ENCODE assay signal across 33 mouse cellular contexts in genomic region chr5:147307398-147307785, GRCm38 (mm10). TPM values are rescaled to one million over a fixed set of nuclear protein-coding genes. Genes with fewer than 3 reads are reported as not detected.
A peak's percentile ranks its signal among the peaks of the same experiment; 100 is the strongest.
DNase-seq lines count a peak whose midpoint lies in the region; ATAC-seq and TF ChIP-seq lines count a peak whose summit lies in the region.
"Had no signal": no experiment of that assay in that cellular context is flagged by ENCODE, and none has a peak within 500 bp of the region (broad histone marks: within the 10 kb centered on the region; RNA-seq: fewer than 3 reads in every experiment).

No protein-coding gene starts in this region.

- 1% methylated on average over 12 of the region's 12 CpGs for WGBS in neural tube, embryonic 15.5 days
- 2% methylated on average over 12 of the region's 12 CpGs for WGBS in embryonic facial prominence, embryonic 10.5 days
- WGBS in intestine, postnatal 0 days: 2% methylated on average over 12 of the region's 12 CpGs
- WGBS in stomach, embryonic 16.5 days: 4% methylated on average over 12 of the region's 12 CpGs

- no peak overlapping the region for H3K27ac ChIP-seq in neural tube, embryonic 15.5 days (replicated peaks)
- no peak overlapping the region for H3K27ac ChIP-seq in embryonic facial prominence, embryonic 10.5 days (replicated peaks)
- H3K27ac ChIP-seq in intestine, postnatal 0 days (ENCODE audit: low read depth, low read length): peak overlapping the region; percentile 90
- no peak overlapping the region for H3K27ac ChIP-seq in stomach, embryonic 16.5 days (ENCODE audit: low read length)
- H3K27ac ChIP-seq: embryonic facial prominence, embryonic 12.5 days; gastrocnemius, adult 2 months; hindbrain, embryonic 10.5 days; left cerebral cortex, adult 2 months; midbrain, embryonic 12.5 days had no signal

- H3K4me2 ChIP-seq in neural tube, embryonic 15.5 days: no peak overlapping the region
- peak overlapping the region; percentile 69 for H3K4me2 ChIP-seq in intestine, postnatal 0 days (replicated peaks; ENCODE audit: low read depth)
- peak overlapping the region; percentile 12; the same call in 1 of the 2 replicates for H3K4me2 ChIP-seq in stomach, embryonic 16.5 days (ENCODE audit: low read depth, low read length)
- H3K4me2 ChIP-seq: heart, embryonic 11.5 days; midbrain, embryonic 12.5 days had no signal

- H3K9ac ChIP-seq in neural tube, embryonic 15.5 days (replicated peaks): no peak overlapping the region
- peak overlapping the region; percentile 94 for H3K9ac ChIP-seq in intestine, postnatal 0 days (ENCODE audit: low read depth, low read length)
- no peak overlapping the region for H3K9ac ChIP-seq in stomach, embryonic 16.5 days (ENCODE audit: low read length)
- H3K9ac ChIP-seq: embryonic facial prominence, embryonic 12.5 days; midbrain, embryonic 12.5 days had no signal

- ATAC-seq in neural tube, embryonic 15.5 days (ENCODE audit: low FRiP score): no peak
- no peak; the same call in 1 of the 2 replicates for ATAC-seq in intestine, postnatal 0 days
- ATAC-seq in stomach, embryonic 16.5 days (ENCODE audit: insufficient read depth, low FRiP score): 0 out of 2 replicates have a peak, but pooled peaks have one; percentile 2
- ATAC-seq: forebrain, embryonic 14.5 days had no signal

- DNase-seq in neural tube, embryonic 10.5 days (ENCODE audit: extremely low spot score, low spot score): peak; percentile 31
- peak; percentile 28 for DNase-seq in embryonic facial prominence, embryonic 10.5 days (ENCODE audit: low spot score)
- DNase-seq in adipocyte (ENCODE audit: low spot score): no peak
- no peak for DNase-seq in thymus, postnatal 36 days
- DNase-seq: adrenal gland, adult 8-10 months; cerebellum, adult 18-20 months; cerebellum, postnatal 14 days; gastrocnemius, adult 2 months; kidney, adult 9 months; kidney, postnatal 36 days; layer of hippocampus, adult 9-11 months; lung, adult 18-20 months; lung, postnatal 10 days; right cerebral cortex, postnatal 14 days; spleen, adult 18-20 months; thymus, adult 2 months had no signal

- no peak overlapping the region for H3K4me3 ChIP-seq in neural tube, embryonic 15.5 days (replicated peaks)
- H3K4me3 ChIP-seq in embryonic facial prominence, embryonic 10.5 days: no peak overlapping the region
- H3K4me3 ChIP-seq in intestine, postnatal 0 days (ENCODE audit: low read depth, low read length): peak overlapping the region; percentile 74
- H3K4me3 ChIP-seq in stomach, embryonic 16.5 days (replicated peaks; ENCODE audit: low read length): peak overlapping the region; percentile 33; the same call in 1 of the 2 replicates
- H3K4me3 ChIP-seq: embryonic facial prominence, embryonic 12.5 days; erythroblast, embryonic 14.5 days; gastrocnemius, adult 2 months; left cerebral cortex, adult 2 months had no signal

- H3K36me3 ChIP-seq in neural tube, embryonic 15.5 days: no peaks in the 10 kb centered on the region
- H3K36me3 ChIP-seq in embryonic facial prominence, embryonic 10.5 days (replicated peaks): no peaks in the 10 kb centered on the region
- no peaks in the 10 kb centered on the region for H3K36me3 ChIP-seq in intestine, postnatal 0 days (ENCODE audit: control insufficient read depth, insufficient read depth)
- H3K36me3 ChIP-seq in stomach, embryonic 16.5 days (ENCODE audit: control insufficient read depth, insufficient read depth, low read length): no peaks in the 10 kb centered on the region
- H3K36me3 ChIP-seq: embryonic facial prominence, embryonic 12.5 days; hindbrain, embryonic 10.5 days; midbrain, embryonic 12.5 days had no signal

- H3K4me1 ChIP-seq in neural tube, embryonic 15.5 days: peaks cover 22% of the 10 kb centered on the region
- peaks cover 22% of the 10 kb centered on the region for H3K4me1 ChIP-seq in embryonic facial prominence, embryonic 10.5 days
- H3K4me1 ChIP-seq in intestine, postnatal 0 days (replicated peaks; ENCODE audit: control insufficient read depth, insufficient read depth, low read length): no peaks in the 10 kb centered on the region
- no peaks in the 10 kb centered on the region; the same call in 1 of the 2 replicates for H3K4me1 ChIP-seq in stomach, embryonic 16.5 days (ENCODE audit: control insufficient read depth, insufficient read depth, low read length)

- TF ChIP-seq CTCF in intestine, postnatal 0 days (IDR thresholded peaks at IDR 0.05; ENCODE audit: low read depth): 0 out of 2 replicates have a peak, but pooled peaks have one; percentile 12

- H3K9me3 ChIP-seq in neural tube, embryonic 15.5 days (replicated peaks): no peaks in the 10 kb centered on the region
- no peaks in the 10 kb centered on the region for H3K9me3 ChIP-seq in embryonic facial prominence, embryonic 10.5 days
- H3K9me3 ChIP-seq in intestine, postnatal 0 days (ENCODE audit: control insufficient read depth): no peaks in the 10 kb centered on the region
- H3K9me3 ChIP-seq in stomach, embryonic 16.5 days (replicated peaks; ENCODE audit: control insufficient read depth, low read length): no peaks in the 10 kb centered on the region
- H3K9me3 ChIP-seq: embryonic facial prominence, embryonic 12.5 days; hindbrain, embryonic 10.5 days; midbrain, embryonic 12.5 days had no signal

- H3K27me3 ChIP-seq in neural tube, embryonic 15.5 days (replicated peaks): peaks cover 99% of the 10 kb centered on the region
- H3K27me3 ChIP-seq in embryonic facial prominence, embryonic 10.5 days (replicated peaks; ENCODE audit: low read depth, poor library complexity, severe bottlenecking): peaks cover 100% of the 10 kb centered on the region
- H3K27me3 ChIP-seq in intestine, postnatal 0 days (replicated peaks; ENCODE audit: control insufficient read depth, insufficient read depth, low read length): peaks cover 21% of the 10 kb centered on the region; the same call in 1 of the 2 replicates
- peaks cover 99% of the 10 kb centered on the region for H3K27me3 ChIP-seq in stomach, embryonic 16.5 days (ENCODE audit: control insufficient read depth, insufficient read depth, low read length)

RNA-seq across cellular contexts. Expression of gene Cdx2, which starts 0.3 kb away (rescaled TPM):
- polyA plus RNA-seq in neural tube, embryonic 15.5 days (2015; fragmentation: Nextera tagmentation; extraction: Ambion mirVana): 3.1 TPM in 1 of 2 replicates, not detected in the other
- not detected in 2 replicates for polyA plus RNA-seq in embryonic facial prominence, embryonic 10.5 days (2016; fragmentation: Nextera tagmentation; extraction: Ambion mirVana)
- polyA plus RNA-seq in intestine, postnatal 0 days (2015; fragmentation: Nextera tagmentation; extraction: Ambion mirVana): 35.0 and 38.9 TPM in 2 replicates
- polyA plus RNA-seq in stomach, embryonic 16.5 days (2015; fragmentation: Nextera tagmentation; extraction: Ambion mirVana): 2.5 and 3.4 TPM in 2 replicates
- polyA plus RNA-seq: C2C12; embryonic facial prominence, embryonic 12.5 days; forebrain, embryonic 14.5 days; heart, embryonic 11.5 days; heart, postnatal 0 days; hindbrain, embryonic 10.5 days; midbrain, embryonic 12.5 days; neural tube, embryonic 11.5 days had no signal

RNA-seq across cellular contexts. Expression of gene Urad, which starts 14.8 kb away (rescaled TPM):
- 0.24 TPM in 1 of 2 replicates, not detected in the other for polyA plus RNA-seq in neural tube, embryonic 15.5 days (2015; fragmentation: Nextera tagmentation; extraction: Ambion mirVana)
- not detected in 2 replicates for polyA plus RNA-seq in embryonic facial prominence, embryonic 10.5 days (2016; fragmentation: Nextera tagmentation; extraction: Ambion mirVana)
- 0.95 and 1.1 TPM in 2 replicates for polyA plus RNA-seq in intestine, postnatal 0 days (2015; fragmentation: Nextera tagmentation; extraction: Ambion mirVana)
- polyA plus RNA-seq in stomach, embryonic 16.5 days (2015; fragmentation: Nextera tagmentation; extraction: Ambion mirVana): 0.31 TPM in 1 of 2 replicates, not detected in the other
- polyA plus RNA-seq: C2C12; embryonic facial prominence, embryonic 12.5 days; erythroblast, embryonic 14.5 days; forebrain, embryonic 14.5 days; frontal cortex, adult 2 months; gonadal fat pad, adult 2 months; heart, embryonic 11.5 days; heart, postnatal 0 days; hindbrain, embryonic 10.5 days; midbrain, embryonic 12.5 days; neural tube, embryonic 11.5 days; stomach, embryonic 14.5 days had no signal

RNA-seq across cellular contexts. Expression of gene Pdx1, which starts 37.6 kb away (rescaled TPM):
- polyA plus RNA-seq in neural tube, embryonic 15.5 days (2015; fragmentation: Nextera tagmentation; extraction: Ambion mirVana): not detected in 2 replicates
- not detected in 2 replicates for polyA plus RNA-seq in embryonic facial prominence, embryonic 10.5 days (2016; fragmentation: Nextera tagmentation; extraction: Ambion mirVana)
- 6.7 and 9.2 TPM in 2 replicates for polyA plus RNA-seq in intestine, postnatal 0 days (2015; fragmentation: Nextera tagmentation; extraction: Ambion mirVana)
- polyA plus RNA-seq in stomach, embryonic 16.5 days (2015; fragmentation: Nextera tagmentation; extraction: Ambion mirVana): 7.5 and 8.1 TPM in 2 replicates
- polyA plus RNA-seq: C2C12; embryonic facial prominence, embryonic 12.5 days; erythroblast, embryonic 14.5 days; forebrain, embryonic 14.5 days; frontal cortex, adult 2 months; gonadal fat pad, adult 2 months; heart, embryonic 11.5 days; heart, postnatal 0 days; hindbrain, embryonic 10.5 days; liver, adult 2 months; midbrain, embryonic 12.5 days; neural tube, embryonic 11.5 days; thymus, adult 2 months had no signal

Comparison
In these comparisons a context has a peak if more than half of its experiments do, and no peak if none do; other contexts are left out.
1. DNase-seq: peak in neural tube, embryonic 10.5 days (single experiment) and embryonic facial prominence, embryonic 10.5 days (single experiment); none in adipocyte (single experiment) and thymus, postnatal 36 days (0 of 2).
2. H3K4me3 ChIP-seq: peak in intestine, postnatal 0 days (single experiment) and stomach, embryonic 16.5 days (single experiment); none in neural tube, embryonic 15.5 days (single experiment) and embryonic facial prominence, embryonic 10.5 days (single experiment).